Mouse (Mus musculus) spleen, adult 2 months (tissue): ENCODE results near the gene Fitm2.

ENCODE experiments used
- CTCF ChIP-seq: fragments of 200-500 bp; IDR thresholded peaks from 2 replicates; pipeline ENCODE4 v1.5.1; 2011; ENCODE audit warnings: mild to moderate bottlenecking, inconsistent platforms; ENCODE audit not compliant: insufficient read depth, insufficient read length, insufficient replicate concordance; ENCODE audit errors: extremely low read depth
- POLR2A ChIP-seq: fragments of 200-500 bp; IDR thresholded peaks from 2 replicates; pipeline ENCODE4 v1.6.1; 2011; ENCODE audit warnings: low read depth, low read length, inconsistent platforms

- TF ChIP-seq CTCF: no peak
- TF ChIP-seq POLR2A: no peak
These were observed 53.5 kb downstream of the Fitm2 start for GRCm38 (mm10) chr2:163418841-163419345.
